Mouse (Mus musculus) ovary, postnatal 10 days (tissue): ENCODE measurements around the gene Gm10192.
"Not testable (repeated sequence)": the region's sequence is repeated elsewhere in the genome, so short reads cannot be mapped to it uniquely, and the experiment has no call there.

Source experiments
- DNase-seq: peaks from one replicate; pipeline ENCODE4 v3.0.0; 2022; ENCODE audit warnings: low spot score

Gm10192 gene

GRCm38 (mm10) chr4:97183066-97183465 lies at the start of gene Gm10192:
TSS of gene Gm10192 (minus strand) at chr4:97183166.
- DNase-seq = not testable (repeated sequence)

- DNase-seq = no peak
Observed at GRCm38 (mm10) chr4:97230411-97231104, 47.6 kb upstream of the Gm10192 start.

- DNase-seq = no peak
Observed at GRCm38 (mm10) chr4:97219701-97220100, 36.7 kb upstream of the Gm10192 start.

- no peak for DNase-seq
Observed at GRCm38 (mm10) chr4:97217906-97218305, 34.9 kb upstream of the Gm10192 start.

GRCm38 (mm10) chr4:97212514-97212913 lies 29.5 kb upstream of the Gm10192 start:
- no peak for DNase-seq

GRCm38 (mm10) chr4:97202986-97203385 lies 20.0 kb upstream of the Gm10192 start:
- not testable (repeated sequence) for DNase-seq

- DNase-seq = no peak
Observed at GRCm38 (mm10) chr4:97193176-97193575, 10.2 kb upstream of the Gm10192 start.

- DNase-seq = no peak
Observed at GRCm38 (mm10) chr4:97192601-97193000, 9.6 kb upstream of the Gm10192 start.

- no peak for DNase-seq
Observed at GRCm38 (mm10) chr4:97180396-97180795, 2.6 kb downstream of the Gm10192 start.

- DNase-seq = no peak
Observed at GRCm38 (mm10) chr4:97156841-97157345, 26.1 kb downstream of the Gm10192 start.

- DNase-seq = no peak
Observed at GRCm38 (mm10) chr4:97156084-97156483, 26.9 kb downstream of the Gm10192 start.

- no peak for DNase-seq
Observed at GRCm38 (mm10) chr4:97153554-97153953, 29.4 kb downstream of the Gm10192 start.

- no peak for DNase-seq
Observed at GRCm38 (mm10) chr4:97142484-97142883, 40.5 kb downstream of the Gm10192 start.
